Comparison of ENCODE assay signal across 12 mouse cellular contexts in the genomic region with DNA sequence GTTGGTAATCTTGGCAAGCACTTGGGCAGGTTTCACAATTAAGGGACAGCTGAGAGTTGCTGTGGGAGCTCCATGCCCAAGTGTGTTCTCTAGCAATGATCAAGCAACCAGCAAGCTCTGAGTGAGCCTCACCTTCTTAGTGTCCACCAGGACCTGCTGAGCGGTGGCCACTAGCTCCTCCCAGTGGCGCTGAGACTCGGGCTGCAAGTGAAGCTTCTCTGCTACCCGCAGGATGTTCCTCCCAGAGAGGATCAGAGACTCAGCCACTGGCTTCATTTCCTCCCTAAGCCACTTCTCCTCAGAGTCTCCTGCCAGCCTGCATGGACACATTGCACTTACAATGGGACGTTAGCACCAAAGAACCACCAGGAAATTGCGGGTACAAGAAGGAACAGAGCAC. TPM values are rescaled to one million over a fixed set of nuclear protein-coding genes. Genes with fewer than 3 reads are reported as not detected.
A peak's percentile ranks its signal among the peaks of the same experiment; 100 is the strongest.
DNase-seq lines count a peak whose midpoint lies in the region; TF ChIP-seq lines count a peak whose summit lies in the region.
"Had no signal": no experiment of that assay in that cellular context is flagged by ENCODE, and none has a peak within 500 bp of the region (broad histone marks: within the 10 kb centered on the region; RNA-seq: fewer than 3 reads in every experiment).

No protein-coding gene starts in this region.

- WGBS in lung, adult 2 months = 18% methylated on average over 6 of the region's 6 CpGs

- H3K4me3 ChIP-seq in lung, adult 2 months (replicated peaks; ENCODE audit: extremely low read depth, low read depth, low read length) = no peak overlapping the region
- H3K4me3 ChIP-seq: forebrain, embryonic 13.5 days; heart, embryonic 15.5 days; layer of hippocampus, adult 2 months; limb, embryonic 13.5 days had no signal

- no peak for TF ChIP-seq POLR2A in lung, adult 2 months (IDR thresholded peaks at IDR 0.05; ENCODE audit: borderline replicate concordance, extremely low read depth, low read depth, low read length)

- peak; percentile 21; the same call in 1 of the 2 replicates for TF ChIP-seq CTCF in lung, adult 2 months (IDR thresholded peaks at IDR 0.05; ENCODE audit: insufficient read depth, low read length)

- peaks cover 4% of the 10 kb centered on the region for H3K4me1 ChIP-seq in lung, adult 2 months (ENCODE audit: control insufficient read depth, insufficient read depth, low read length)

- peak; percentile 24 for DNase-seq in embryo, embryonic 10 days (ENCODE audit: low spot score)
- no peak for DNase-seq in embryo, embryonic 9.5 days (ENCODE audit: extremely low spot score)
- DNase-seq in lung, adult 2 months = no peak
- no peak for DNase-seq in lung, postnatal 25 days (ENCODE audit: low spot score)
- DNase-seq in lung, postnatal 4 days = peak; percentile 18 to 35
- no peak for DNase-seq in urinary bladder, adult 2 months (ENCODE audit: low spot score)
- no peak for DNase-seq in layer of hippocampus, adult 9-11 months
- DNase-seq in yolk sac, embryonic 10.5 days (ENCODE audit: low spot score) = no peak

RNA-seq across cellular contexts. Expression of a gene that starts 7.4 kb away (rescaled TPM):
- 0.07 and 0.09 TPM in 2 replicates for polyA plus RNA-seq in lung, adult 2 months (2012; rRNA removed)
- polyA plus RNA-seq in urinary bladder, adult 2 months (2012; rRNA removed) = 0.13 and 0.17 TPM in 2 replicates

RNA-seq across cellular contexts. Expression of a gene that starts 25.2 kb away (rescaled TPM):
- polyA plus RNA-seq in lung, adult 2 months (2012; rRNA removed) = 9.3 and 11.0 TPM in 2 replicates
- polyA plus RNA-seq in urinary bladder, adult 2 months (2012; rRNA removed) = 10.1 and 12.0 TPM in 2 replicates

Comparison
In these comparisons a context has a peak if more than half of its experiments do, and no peak if none do; other contexts are left out.
1. DNase-seq: peak in embryo, embryonic 10 days (single experiment) and lung, postnatal 4 days (2 of 2); none in embryo, embryonic 9.5 days (single experiment), lung, adult 2 months (single experiment), lung, postnatal 25 days (single experiment), urinary bladder, adult 2 months (single experiment), layer of hippocampus, adult 9-11 months (single experiment) and yolk sac, embryonic 10.5 days (single experiment).